Mouse (Mus musculus) neural tube, embryonic 14.5 days (tissue): ENCODE measurements at regions not wholly inside any gene's neighbourhood (a gene's known extent, or its start where the extent isn't known, plus 50 kb on each side); places are given as distances from the start of the nearest gene placed in this dataset.

Experiments used
- ATAC-seq: fragments of 200-750 bp; cut with Nextera tagmentation; 2 replicates; pipeline ENCODE4 v1.8.0; 2017; ENCODE audit warnings: low read depth, mild to moderate bottlenecking, moderate TSS enrichment, moderate library complexity
- H3K27ac ChIP-seq: fragments of 300-500 bp; sonication (generic); 2 replicates; pipeline ENCODE4 v1.5.1; 2014; ENCODE audit warnings: low read depth, mild to moderate bottlenecking, control low read depth, low read length, moderate library complexity, mixed read lengths
- H3K27me3 ChIP-seq: fragments of 300-500 bp; sonication (generic); 2 replicates; pipeline ENCODE4 v1.6.1; 2014; ENCODE audit warnings: low read length; ENCODE audit not compliant: control insufficient read depth, insufficient read depth
- H3K36me3 ChIP-seq: fragments of 300-500 bp; sonication (generic); 2 replicates; pipeline ENCODE4 v1.6.1; 2014; ENCODE audit warnings: low read length, mixed read lengths; ENCODE audit not compliant: control insufficient read depth, insufficient read depth
- H3K4me1 ChIP-seq: fragments of 300-500 bp; sonication (generic); 2 replicates; pipeline ENCODE4 v1.6.1; 2014; ENCODE audit warnings: low read length; ENCODE audit not compliant: control insufficient read depth, insufficient read depth
- H3K4me2 ChIP-seq: fragments of 300-500 bp; sonication (generic); 2 replicates; pipeline ENCODE4 v1.6.1; 2014; ENCODE audit warnings: mild to moderate bottlenecking, low read depth, low read length, control low read depth
- H3K4me3 ChIP-seq: fragments of 300-500 bp; sonication (generic); 2 replicates; pipeline ENCODE4 v1.5.1; 2014; ENCODE audit warnings: low read depth, low read length, control low read depth, mixed read lengths
- H3K9ac ChIP-seq: fragments of 300-500 bp; sonication (generic); replicated peaks from 2 replicates; pipeline ENCODE4 v1.6.1; 2014; ENCODE audit warnings: low read depth, mild to moderate bottlenecking, control low read depth, low read length, mixed read lengths
- H3K9me3 ChIP-seq: fragments of 300-500 bp; sonication (generic); 2 replicates; pipeline ENCODE4 v1.6.1; 2016; ENCODE audit warnings: low read length; ENCODE audit not compliant: control insufficient read depth
- WGBS: fragments of 180-500 bp; shearing (Covaris S2); extraction: QIAGEN DNeasy Blood & Tissue Kit; methylation state at CpG from one replicate; pipeline ENCODE4 v1.1.7; 2014; 5-methylcytosine and 5-hydroxymethylcytosine counted together

DNA sequence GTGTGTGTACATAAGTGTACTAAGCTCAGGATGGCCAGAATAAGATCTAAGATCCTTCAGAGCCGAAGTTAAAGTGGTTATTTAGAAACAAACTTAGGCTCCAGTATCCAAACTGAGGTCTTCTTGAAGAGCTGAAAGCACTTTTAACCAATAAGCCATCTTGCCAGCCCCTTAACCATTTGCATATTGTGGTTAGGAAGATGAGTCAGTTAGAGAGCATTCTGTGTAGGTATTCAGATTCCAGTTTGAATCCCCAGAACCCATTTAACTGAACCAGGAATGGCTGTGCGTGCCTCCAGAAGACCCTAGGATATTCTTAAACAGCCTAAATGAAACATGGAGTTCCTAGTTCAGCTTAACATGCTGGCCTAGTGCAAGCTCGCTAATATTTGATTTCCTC is 471.6 kb downstream of the Ptprc start:
- WGBS = 89% methylated on average over 3 of the region's 3 CpGs
- no peaks in the 10 kb centered on the region for H3K4me1 ChIP-seq
- H3K36me3 ChIP-seq = no peaks in the 10 kb centered on the region
- no peak for ATAC-seq
- no peak overlapping the region for H3K27ac ChIP-seq
- no peaks in the 10 kb centered on the region for H3K27me3 ChIP-seq
- H3K4me3 ChIP-seq = no peak overlapping the region
- H3K4me2 ChIP-seq = no peak overlapping the region
- H3K9ac ChIP-seq = no peak overlapping the region
- H3K9me3 ChIP-seq = no peaks in the 10 kb centered on the region

DNA sequence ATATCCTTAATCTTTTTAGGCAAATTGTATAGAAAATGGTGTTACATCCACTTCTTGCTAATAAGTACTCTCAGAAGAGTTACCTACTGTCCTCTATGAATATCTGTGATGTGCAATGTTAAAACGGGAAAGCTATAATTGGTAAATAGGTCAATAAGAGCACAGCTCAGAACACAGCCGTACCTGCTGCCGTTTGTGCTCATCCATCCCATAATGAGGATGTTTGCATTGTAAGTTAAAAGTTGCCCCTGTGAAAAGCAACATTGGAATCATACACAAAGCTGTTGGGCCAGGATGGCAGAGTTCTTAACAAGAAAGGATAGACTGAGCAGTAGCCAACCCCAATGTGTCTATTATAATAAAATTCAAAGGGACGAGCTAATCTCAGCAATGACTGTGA is 476.6 kb downstream of the Ptprc start:
- H3K27me3 ChIP-seq = no peaks in the 10 kb centered on the region
- 89% methylated on average over 4 of the region's 4 CpGs for WGBS

DNA sequence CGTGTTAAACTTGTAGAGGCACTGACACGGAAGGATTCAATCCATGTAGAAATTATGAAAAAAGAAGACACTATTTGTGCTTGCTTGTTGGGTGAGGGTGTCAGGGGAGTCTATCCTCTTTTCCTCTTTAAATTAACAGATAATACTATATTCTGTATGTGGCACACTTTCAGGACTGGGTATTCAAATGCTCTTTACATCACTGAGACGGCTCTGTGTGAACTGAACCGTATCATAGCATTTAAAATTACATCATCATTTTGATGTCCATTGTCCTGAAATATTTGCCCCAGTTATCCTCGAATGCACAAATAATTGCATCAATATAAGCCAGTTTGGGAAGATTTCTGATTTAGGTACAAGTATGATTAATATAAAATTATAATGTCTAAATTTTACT is 478.2 kb downstream of the Ptprc start:
- Histone ChIP-seq H3K27me3 (no peaks in the 10 kb centered on the region), H3K27ac (no peak overlapping the region), H3K9me3 (no peaks in the 10 kb centered on the region), H3K4me2 (no peak overlapping the region), H3K4me3 (no peak overlapping the region), H3K4me1 (no peaks in the 10 kb centered on the region), H3K36me3 (no peaks in the 10 kb centered on the region), H3K9ac (no peak overlapping the region)
- WGBS = 46% methylated on average over 5 of the region's 5 CpGs
- no peak for ATAC-seq

More for the DNA sequence above, 476.6 kb downstream of the Ptprc start:
- Histone ChIP-seq H3K9ac (no peak overlapping the region), H3K9me3 (no peaks in the 10 kb centered on the region), H3K4me1 (no peaks in the 10 kb centered on the region), H3K4me2 (no peak overlapping the region), H3K4me3 (no peak overlapping the region), H3K27ac (no peak overlapping the region), H3K36me3 (no peaks in the 10 kb centered on the region)
- no peak for ATAC-seq

DNA sequence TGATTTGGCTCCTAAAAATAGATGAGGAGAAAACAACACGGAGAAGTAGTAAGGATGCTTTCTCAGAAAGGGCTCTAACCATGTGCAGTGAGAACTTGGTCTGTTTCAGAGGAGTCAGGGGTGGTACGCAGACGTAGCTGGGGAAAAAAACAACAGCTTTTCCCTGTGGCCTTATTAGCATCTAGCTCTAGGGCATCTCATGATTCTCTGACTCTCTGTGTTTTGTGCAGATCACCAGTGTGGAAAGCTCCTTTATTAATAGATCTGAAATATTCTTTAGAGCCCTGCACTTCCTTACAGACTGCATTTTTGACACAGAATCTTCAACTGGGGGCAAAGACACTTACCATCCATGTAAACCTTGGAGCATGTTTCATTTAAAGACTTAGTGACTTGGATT is 478.7 kb downstream of the Ptprc start:
- H3K27me3 ChIP-seq = no peaks in the 10 kb centered on the region
- ATAC-seq = no peak
- H3K9ac ChIP-seq = no peak overlapping the region
- no peak overlapping the region for H3K4me2 ChIP-seq
- H3K36me3 ChIP-seq = no peaks in the 10 kb centered on the region
- WGBS = 18% methylated on average over 3 of the region's 3 CpGs
- H3K4me3 ChIP-seq = no peak overlapping the region
- no peaks in the 10 kb centered on the region for H3K9me3 ChIP-seq
- no peak overlapping the region for H3K27ac ChIP-seq
- H3K4me1 ChIP-seq = no peaks in the 10 kb centered on the region

DNA sequence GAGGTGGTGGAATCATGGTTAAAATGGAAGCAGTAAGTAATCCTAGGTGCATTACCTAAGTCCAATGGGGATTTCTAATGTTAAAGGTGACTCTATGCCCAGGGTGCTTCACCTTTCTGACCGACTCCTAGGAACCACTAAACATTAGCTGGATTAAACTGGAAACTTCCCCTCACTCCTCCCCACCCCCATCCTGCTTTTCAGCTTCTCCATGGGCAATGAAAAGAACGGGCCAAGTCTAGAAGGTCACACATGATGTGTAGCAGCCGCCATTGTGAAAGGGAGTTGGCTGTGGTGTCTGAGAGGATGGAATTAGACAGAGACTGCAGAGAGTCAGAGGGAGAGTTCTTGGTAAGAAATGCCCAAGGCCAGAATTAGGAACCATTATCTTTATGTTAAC is 479.8 kb downstream of the Ptprc start:
- no peaks in the 10 kb centered on the region for H3K27me3 ChIP-seq
- no peak overlapping the region for H3K27ac ChIP-seq
- H3K36me3 ChIP-seq = no peaks in the 10 kb centered on the region
- no peak overlapping the region for H3K9ac ChIP-seq
- H3K4me2 ChIP-seq = no peak overlapping the region
- ATAC-seq = no peak
- no peaks in the 10 kb centered on the region for H3K9me3 ChIP-seq
- no peak overlapping the region for H3K4me3 ChIP-seq
- H3K4me1 ChIP-seq = no peaks in the 10 kb centered on the region
- WGBS = 58% methylated on average over 3 of the region's 3 CpGs

DNA sequence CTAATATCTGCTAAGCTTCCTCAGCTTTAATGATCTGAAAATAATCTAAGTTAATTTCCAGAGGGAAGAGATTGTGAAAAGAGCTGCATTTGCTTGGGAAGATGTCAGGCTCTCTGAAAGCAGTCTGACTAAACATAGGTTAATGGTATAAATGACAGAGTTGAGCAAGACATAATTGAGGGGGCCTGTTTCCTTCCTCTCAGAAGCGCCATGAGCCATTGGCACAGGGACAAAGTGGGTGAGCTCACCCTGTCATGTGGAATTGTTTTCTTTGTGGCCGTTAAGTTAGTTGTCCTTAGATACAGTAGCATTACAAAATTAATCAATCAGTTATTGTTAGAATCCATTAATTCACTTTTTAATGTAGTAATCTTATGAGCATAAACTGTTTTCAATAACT is 483.0 kb downstream of the Ptprc start:
- H3K9me3 ChIP-seq = no peaks in the 10 kb centered on the region
- no peak overlapping the region for H3K4me3 ChIP-seq
- H3K4me2 ChIP-seq = no peak overlapping the region
- no peaks in the 10 kb centered on the region for H3K4me1 ChIP-seq
- WGBS = 32% methylated on average over 2 of the region's 2 CpGs
- ATAC-seq = no peak
- H3K9ac ChIP-seq = no peak overlapping the region
- H3K36me3 ChIP-seq = no peaks in the 10 kb centered on the region
- H3K27ac ChIP-seq = no peak overlapping the region
- H3K27me3 ChIP-seq = no peaks in the 10 kb centered on the region

DNA sequence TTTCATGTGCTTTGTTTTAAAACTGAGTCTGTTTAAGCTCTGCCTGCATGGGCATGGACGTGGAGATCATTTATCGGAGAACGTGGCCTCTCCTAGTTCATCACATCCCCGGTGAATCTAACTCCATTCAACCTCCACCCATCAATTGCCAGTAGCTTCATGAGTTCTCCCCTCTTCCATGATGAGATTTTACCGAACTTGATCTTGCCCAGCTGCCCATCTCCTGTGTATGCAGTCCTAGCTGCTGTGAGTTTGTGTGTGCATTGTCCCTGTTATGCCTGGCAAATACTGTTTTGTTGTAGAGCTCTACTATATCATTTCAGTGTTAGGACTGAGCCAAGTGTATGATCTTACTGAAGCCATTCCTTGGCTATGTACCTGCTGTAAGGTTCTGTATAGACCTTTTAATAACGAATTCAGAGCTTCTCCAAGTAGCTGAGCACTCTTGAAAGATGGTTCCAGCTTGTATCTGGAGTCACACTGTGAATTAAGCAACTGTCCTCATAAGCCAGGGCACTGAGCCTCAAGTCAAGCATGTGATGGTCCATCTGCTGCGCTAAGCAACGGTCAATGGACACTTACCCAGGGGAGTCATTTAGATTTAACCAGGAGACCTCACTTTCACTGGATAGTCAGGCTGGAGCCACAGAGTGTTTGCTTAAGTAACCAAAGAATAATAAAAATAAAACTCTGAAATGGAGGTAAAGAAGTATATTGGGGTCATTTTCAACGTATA is 484.5 kb downstream of the Ptprc start:
- H3K4me1 ChIP-seq = no peaks in the 10 kb centered on the region
- ATAC-seq = no peak
- WGBS = 88% methylated on average over 9 of the region's 9 CpGs
- H3K27me3 ChIP-seq = no peaks in the 10 kb centered on the region
- no peak overlapping the region for H3K27ac ChIP-seq
- H3K4me3 ChIP-seq = no peak overlapping the region
- no peak overlapping the region for H3K9ac ChIP-seq
- no peaks in the 10 kb centered on the region for H3K36me3 ChIP-seq
- no peak overlapping the region for H3K4me2 ChIP-seq
- no peaks in the 10 kb centered on the region for H3K9me3 ChIP-seq

DNA sequence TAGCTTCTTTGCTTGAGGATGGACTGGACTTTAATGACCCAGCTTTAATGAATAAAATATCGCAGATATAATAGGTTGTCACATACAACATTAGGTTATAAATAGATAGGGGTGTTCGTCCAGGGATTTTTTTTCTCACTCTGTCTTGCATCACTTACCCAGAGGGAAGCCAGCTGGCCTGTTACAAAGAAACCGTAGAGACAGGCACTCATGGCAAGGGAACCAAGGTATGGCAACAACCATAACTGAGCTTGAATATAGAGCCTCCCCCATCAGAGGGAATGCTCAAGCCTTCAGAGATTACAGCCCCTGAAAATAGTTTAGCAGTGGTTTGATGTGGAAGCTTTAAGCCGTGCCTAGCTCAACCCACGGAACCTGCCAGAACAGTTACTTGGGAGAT is 504.9 kb downstream of the Ptprc start:
- H3K27ac ChIP-seq = no peak overlapping the region
- no peak overlapping the region for H3K4me3 ChIP-seq
- ATAC-seq = no peak
- H3K4me2 ChIP-seq = no peak overlapping the region
- H3K36me3 ChIP-seq = no peaks in the 10 kb centered on the region
- no peaks in the 10 kb centered on the region for H3K27me3 ChIP-seq
- H3K9me3 ChIP-seq = no peaks in the 10 kb centered on the region
- H3K4me1 ChIP-seq = no peaks in the 10 kb centered on the region
- H3K9ac ChIP-seq = no peak overlapping the region
- 86% methylated on average over 5 of the region's 5 CpGs for WGBS

DNA sequence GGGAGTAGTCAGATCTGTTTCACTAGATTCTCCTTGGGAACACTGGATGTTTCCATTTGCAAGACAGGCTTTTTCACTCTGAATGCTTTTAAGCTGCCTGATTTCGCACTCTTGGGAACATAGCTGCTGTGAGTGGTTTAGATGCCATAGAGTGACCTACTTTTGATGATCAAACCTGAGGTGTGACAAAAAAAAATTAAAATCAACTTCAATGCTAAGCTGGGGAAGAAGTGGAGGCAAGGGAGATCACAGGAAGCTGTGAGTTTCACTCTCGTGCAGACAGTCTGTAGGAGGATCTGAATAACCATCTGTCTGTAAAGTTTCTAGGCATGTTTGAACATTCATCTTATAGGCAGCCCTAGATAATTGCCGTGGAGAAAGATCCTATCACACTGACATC is 505.7 kb downstream of the Ptprc start:
- Histone ChIP-seq H3K9ac (no peak overlapping the region), H3K36me3 (no peaks in the 10 kb centered on the region), H3K4me1 (no peaks in the 10 kb centered on the region), H3K4me2 (no peak overlapping the region), H3K4me3 (no peak overlapping the region), H3K27ac (no peak overlapping the region), H3K27me3 (no peaks in the 10 kb centered on the region), H3K9me3 (no peaks in the 10 kb centered on the region)
- ATAC-seq = no peak
- WGBS = 86% methylated on average over 3 of the region's 3 CpGs
